Mouse (Mus musculus): ENCODE measurements around the gene Gm17387. TPM values are rescaled to one million over a fixed set of nuclear protein-coding genes. Genes with fewer than 3 reads are reported as not detected.

Gm17387 gene
- polyA plus RNA-seq, 1 experiment from 2014 or later = not detected

- ATAC-seq (replicated peaks; ENCODE audit: low FRiP score, low read depth) (no peak), DNase-seq (ENCODE audit: low spot score) (no peak)
- no peak for TF ChIP-seq CTCF (IDR thresholded peaks at IDR 0.05; ENCODE audit: low read depth)
- Histone ChIP-seq H3K27me3 (ENCODE audit: insufficient read depth, low read length) (no peaks in the 10 kb centered on the region), H3K27ac (no peak overlapping the region), H3K36me3 (ENCODE audit: insufficient read depth, low read length) (no peaks in the 10 kb centered on the region), H3K4me2 (ENCODE audit: low read length) (no peak overlapping the region), H3K9me3 (replicated peaks; ENCODE audit: low read length) (no peaks in the 10 kb centered on the region), H3K4me1 (replicated peaks; ENCODE audit: insufficient read depth, low read length) (no peaks in the 10 kb centered on the region; the same call in 1 of the 2 replicates), H3K4me3 (replicated peaks; ENCODE audit: low read depth, low read length) (no peak overlapping the region), H3K9ac (ENCODE audit: low read depth, low read length) (no peak overlapping the region)
- WGBS = 90% methylated on average over 5 of the region's 5 CpGs
Observed at GRCm38 (mm10) chr7:141003248-141004010, 25.5 kb upstream of the Gm17387 start.

- no peaks in the 10 kb centered on the region for H3K36me3 ChIP-seq (ENCODE audit: insufficient read depth, low read length)
- no peak overlapping the region for H3K27ac ChIP-seq
- H3K9me3 ChIP-seq (replicated peaks; ENCODE audit: low read length) = no peaks in the 10 kb centered on the region
- H3K4me1 ChIP-seq (replicated peaks; ENCODE audit: insufficient read depth, low read length) = peaks cover 12% of the 10 kb centered on the region
- H3K4me3 ChIP-seq (replicated peaks; ENCODE audit: low read depth, low read length) = no peak overlapping the region
- no peak for TF ChIP-seq CTCF (IDR thresholded peaks at IDR 0.05; ENCODE audit: low read depth)
- H3K27me3 ChIP-seq (ENCODE audit: insufficient read depth, low read length) = no peaks in the 10 kb centered on the region
- H3K9ac ChIP-seq (ENCODE audit: low read depth, low read length) = no peak overlapping the region
- WGBS = 93% methylated on average over 6 of the region's 6 CpGs
- DNase-seq (ENCODE audit: low spot score) = no peak
- no peak for ATAC-seq (replicated peaks; ENCODE audit: low FRiP score, low read depth)
- H3K4me2 ChIP-seq (ENCODE audit: low read length) = no peak overlapping the region
Observed at GRCm38 (mm10) chr7:141006446-141006845, 22.5 kb upstream of the Gm17387 start.

- Histone ChIP-seq H3K4me3 (replicated peaks; ENCODE audit: low read depth, low read length) (no peak overlapping the region), H3K9ac (ENCODE audit: low read depth, low read length) (no peak overlapping the region), H3K9me3 (replicated peaks; ENCODE audit: low read length) (no peaks in the 10 kb centered on the region), H3K27ac (no peak overlapping the region), H3K4me1 (replicated peaks; ENCODE audit: insufficient read depth, low read length) (peaks cover 12% of the 10 kb centered on the region), H3K36me3 (ENCODE audit: insufficient read depth, low read length) (no peaks in the 10 kb centered on the region), H3K4me2 (ENCODE audit: low read length) (no peak overlapping the region), H3K27me3 (ENCODE audit: insufficient read depth, low read length) (no peaks in the 10 kb centered on the region)
- WGBS = 76% methylated on average over 5 of the region's 5 CpGs
- DNase-seq (ENCODE audit: low spot score) = no peak
- ATAC-seq (replicated peaks; ENCODE audit: low FRiP score, low read depth) = no peak
- no peak for TF ChIP-seq CTCF (IDR thresholded peaks at IDR 0.05; ENCODE audit: low read depth)
Observed at GRCm38 (mm10) chr7:141006914-141007313, 22.0 kb upstream of the Gm17387 start.

GRCm38 (mm10) chr7:141008312-141008761, 20.6 kb upstream of the Gm17387 start:
- ATAC-seq (replicated peaks; ENCODE audit: low FRiP score, low read depth) = peak; percentile 16; the same call in 1 of the 2 replicates
- TF ChIP-seq CTCF (IDR thresholded peaks at IDR 0.05; ENCODE audit: low read depth) = peak; percentile 59
- peak overlapping the region; percentile 13; the same call in 1 of the 2 replicates for H3K4me3 ChIP-seq (replicated peaks; ENCODE audit: low read depth, low read length)

GRCm38 (mm10) chr7:141008938-141009660, 19.8 kb upstream of the Gm17387 start:
- DNase-seq (ENCODE audit: low spot score) (peak; percentile 94), ATAC-seq (replicated peaks; ENCODE audit: low FRiP score, low read depth) (peak; percentile 85)
- Histone ChIP-seq H3K36me3 (ENCODE audit: insufficient read depth, low read length) (no peaks in the 10 kb centered on the region), H3K4me2 (ENCODE audit: low read length) (peak overlapping the region; percentile 60), H3K4me1 (replicated peaks; ENCODE audit: insufficient read depth, low read length) (peaks cover 12% of the 10 kb centered on the region), H3K27ac (no peak overlapping the region), H3K9me3 (replicated peaks; ENCODE audit: low read length) (no peaks in the 10 kb centered on the region), H3K27me3 (ENCODE audit: insufficient read depth, low read length) (no peaks in the 10 kb centered on the region), H3K4me3 (replicated peaks; ENCODE audit: low read depth, low read length) (peak overlapping the region; percentile 50), H3K9ac (ENCODE audit: low read depth, low read length) (peak overlapping the region; percentile 68; the same call in 1 of the 2 replicates)
- TF ChIP-seq CTCF (IDR thresholded peaks at IDR 0.05; ENCODE audit: low read depth) = peak; percentile 87
- 7% methylated on average over 20 of the region's 20 CpGs for WGBS

More at GRCm38 (mm10) chr7:141008312-141008761, 20.6 kb upstream of the Gm17387 start:
- WGBS = 9% methylated on average over 7 of the region's 7 CpGs
- no peaks in the 10 kb centered on the region for H3K27me3 ChIP-seq (ENCODE audit: insufficient read depth, low read length)
- H3K36me3 ChIP-seq (ENCODE audit: insufficient read depth, low read length) = no peaks in the 10 kb centered on the region
- H3K4me1 ChIP-seq (replicated peaks; ENCODE audit: insufficient read depth, low read length) = peaks cover 12% of the 10 kb centered on the region
- no peaks in the 10 kb centered on the region for H3K9me3 ChIP-seq (replicated peaks; ENCODE audit: low read length)
- H3K27ac ChIP-seq = no peak overlapping the region
- H3K9ac ChIP-seq (ENCODE audit: low read depth, low read length) = no peak overlapping the region
- peak; percentile 63 for DNase-seq (ENCODE audit: low spot score)
- peak overlapping the region; percentile 60 for H3K4me2 ChIP-seq (ENCODE audit: low read length)

GRCm38 (mm10) chr7:141009665-141010064, 19.3 kb upstream of the Gm17387 start:
- H3K27me3 ChIP-seq (ENCODE audit: insufficient read depth, low read length) = no peaks in the 10 kb centered on the region
- H3K4me3 ChIP-seq (replicated peaks; ENCODE audit: low read depth, low read length) = peak overlapping the region; percentile 50
- peak overlapping the region; percentile 68 for H3K9ac ChIP-seq (ENCODE audit: low read depth, low read length)
- DNase-seq (ENCODE audit: low spot score) (no peak), ATAC-seq (replicated peaks; ENCODE audit: low FRiP score, low read depth) (no peak)
- WGBS = 76% methylated on average over 9 of the region's 9 CpGs
- TF ChIP-seq CTCF (IDR thresholded peaks at IDR 0.05; ENCODE audit: low read depth) = no peak
- peaks cover 12% of the 10 kb centered on the region for H3K4me1 ChIP-seq (replicated peaks; ENCODE audit: insufficient read depth, low read length)
- H3K4me2 ChIP-seq (ENCODE audit: low read length) = peak overlapping the region; percentile 60
- no peaks in the 10 kb centered on the region for H3K36me3 ChIP-seq (ENCODE audit: insufficient read depth, low read length)
- H3K9me3 ChIP-seq (replicated peaks; ENCODE audit: low read length) = no peaks in the 10 kb centered on the region
- H3K27ac ChIP-seq = peak overlapping the region; percentile 87; the same call in 1 of the 2 replicates

All from kidney, postnatal 0 days (tissue).